Mouse (Mus musculus) midbrain, embryonic 14.5 days (tissue): ENCODE results near the gene Spty2d1. TPM values are rescaled to one million over a fixed set of nuclear protein-coding genes. Genes with fewer than 3 reads are reported as not detected.

Experiments used
- ATAC-seq: fragments of 200-750 bp; cut with Nextera tagmentation; 2 replicates; pipeline ENCODE4 v1.8.0; 2017; ENCODE audit warnings: moderate number of reproducible peaks, moderate library complexity; ENCODE audit not compliant: low FRiP score, low TSS enrichment
- DNase-seq: peaks from one replicate; pipeline ENCODE4 v3.0.0-alpha.2; 2015
- H3K27ac ChIP-seq: fragments of 300-500 bp; sonication (generic); replicated peaks from 2 replicates; pipeline ENCODE4 v1.5.1; 2014; ENCODE audit warnings: mild to moderate bottlenecking, low read depth, low read length, moderate library complexity
- H3K27me3 ChIP-seq: fragments of 300-500 bp; sonication (generic); 2 replicates; pipeline ENCODE4 v1.6.1; 2014; ENCODE audit warnings: low read length, control low read depth, mixed read lengths; ENCODE audit not compliant: control insufficient read depth, insufficient read depth
- H3K36me3 ChIP-seq: fragments of 300-500 bp; sonication (generic); 2 replicates; pipeline ENCODE4 v1.6.1; 2014; ENCODE audit warnings: low read length, control low read depth; ENCODE audit not compliant: control insufficient read depth, insufficient read depth
- H3K4me1 ChIP-seq: fragments of 300-500 bp; sonication (generic); 2 replicates; pipeline ENCODE4 v1.6.1; 2014; ENCODE audit warnings: mild to moderate bottlenecking, antibody characterized with exemption, low read length, control low read depth; ENCODE audit not compliant: control insufficient read depth, insufficient read depth
- H3K4me2 ChIP-seq: fragments of 300-500 bp; sonication (generic); 2 replicates; pipeline ENCODE4 v1.6.1; 2014; ENCODE audit warnings: mild to moderate bottlenecking, low read length, moderate library complexity
- H3K4me3 ChIP-seq: fragments of 300-500 bp; sonication (generic); replicated peaks from 2 replicates; pipeline ENCODE4 v1.5.1; 2014; ENCODE audit warnings: low read depth, low read length
- H3K9ac ChIP-seq: fragments of 300-500 bp; sonication (generic); replicated peaks from 2 replicates; pipeline ENCODE4 v1.6.1; 2014; ENCODE audit warnings: mild to moderate bottlenecking, low read length, moderate library complexity
- H3K9me3 ChIP-seq: fragments of 300-500 bp; sonication (generic); 2 replicates; pipeline ENCODE4 v1.6.1; 2016; ENCODE audit warnings: low read length, control low read depth, mixed read lengths; ENCODE audit not compliant: control insufficient read depth
- WGBS: fragments of 180-500 bp; shearing (Covaris S2); extraction: QIAGEN DNeasy Blood & Tissue Kit; methylation state at CpG from one replicate; pipeline ENCODE4 v1.1.7; 2014; 5-methylcytosine and 5-hydroxymethylcytosine counted together
- polyA plus RNA-seq: library from polyadenylated mRNA; unstranded; fragments of >200 nt; fragmentation: Nextera tagmentation; extraction: Ambion mirVana; gene quantifications from 2 replicates; pipeline ENCODE4 v1.2.1, GENCODE M21; 2014

Gene Spty2d1
- polyA plus RNA-seq, 1 experiment from 2014 or later = 8.9 TPM

DNA sequence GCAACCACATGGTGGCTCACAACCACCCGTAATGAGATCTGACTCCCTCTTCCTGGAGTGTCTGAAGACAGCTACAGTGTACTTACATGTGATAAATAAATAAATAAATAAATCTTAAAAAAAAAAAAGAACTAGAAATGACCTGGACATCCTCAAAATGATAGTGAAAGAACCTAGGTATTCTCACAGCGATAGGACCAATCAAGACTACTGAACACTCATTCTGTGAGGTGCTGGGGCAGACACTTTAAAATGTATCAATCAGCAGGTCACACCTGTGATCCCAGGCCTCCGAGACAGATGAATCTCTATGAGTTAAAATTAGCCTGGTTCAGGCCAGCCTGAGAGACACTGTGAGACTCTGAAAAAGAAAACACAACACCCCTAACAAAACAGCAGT lies 8.4 kb upstream of the Spty2d1 start:
- no peak for DNase-seq
- no peaks in the 10 kb centered on the region for H3K9me3 ChIP-seq
- no peak for ATAC-seq

DNA sequence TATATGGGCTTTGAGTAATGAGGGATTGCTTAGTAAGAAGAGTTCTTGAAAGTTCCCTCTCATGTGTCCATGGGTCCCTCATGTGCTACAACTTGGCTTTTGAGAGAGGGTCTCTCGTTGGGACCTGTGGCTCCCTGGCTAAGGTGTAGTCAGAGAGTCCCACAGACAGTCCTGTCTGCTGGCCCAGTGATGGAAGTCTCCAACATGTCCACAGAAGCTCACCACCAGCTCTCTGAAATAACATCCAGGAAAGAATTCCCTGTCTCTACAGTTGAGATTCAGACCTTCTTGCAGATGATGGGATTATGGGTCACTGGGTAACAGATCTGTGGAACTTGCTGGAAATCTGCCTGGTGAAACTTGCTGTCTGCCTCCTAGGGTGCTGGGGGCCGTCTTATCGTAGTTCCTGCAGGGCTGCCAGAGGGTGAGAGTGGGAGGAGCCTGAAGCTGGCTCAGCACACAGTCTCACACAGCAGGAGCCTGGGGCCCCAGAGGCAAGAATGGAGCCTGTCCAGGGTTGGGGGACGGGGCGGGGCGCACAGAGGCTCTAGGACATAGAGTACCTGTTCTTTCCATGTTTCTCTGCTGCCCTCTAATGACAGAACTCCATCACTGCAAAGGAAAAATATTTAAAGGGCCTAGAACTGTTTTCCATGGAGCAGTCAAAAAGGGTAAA lies 7.3 kb upstream of the Spty2d1 start:
- WGBS = 5% methylated on average over 6 of the region's 6 CpGs
- H3K36me3 ChIP-seq = no peaks in the 10 kb centered on the region
- H3K4me1 ChIP-seq = peaks cover 5% of the 10 kb centered on the region; the same call in 1 of the 2 replicates
- H3K4me2 ChIP-seq = peak overlapping the region; percentile 48
- ATAC-seq = peak; percentile 89
- H3K27ac ChIP-seq = no peak overlapping the region
- no peaks in the 10 kb centered on the region for H3K27me3 ChIP-seq
- peak; percentile 86 for DNase-seq
- no peak overlapping the region for H3K4me3 ChIP-seq
- H3K9ac ChIP-seq = no peak overlapping the region
- H3K9me3 ChIP-seq = no peaks in the 10 kb centered on the region

More for the DNA sequence above, 8.4 kb upstream of the Spty2d1 start:
- Histone ChIP-seq H3K4me3 (no peak overlapping the region), H3K4me2 (no peak overlapping the region), H3K27ac (no peak overlapping the region), H3K9ac (no peak overlapping the region), H3K27me3 (no peaks in the 10 kb centered on the region), H3K4me1 (peaks cover 5% of the 10 kb centered on the region; the same call in 1 of the 2 replicates), H3K36me3 (no peaks in the 10 kb centered on the region)
- WGBS = 80% methylated on average over 3 of the region's 3 CpGs

DNA sequence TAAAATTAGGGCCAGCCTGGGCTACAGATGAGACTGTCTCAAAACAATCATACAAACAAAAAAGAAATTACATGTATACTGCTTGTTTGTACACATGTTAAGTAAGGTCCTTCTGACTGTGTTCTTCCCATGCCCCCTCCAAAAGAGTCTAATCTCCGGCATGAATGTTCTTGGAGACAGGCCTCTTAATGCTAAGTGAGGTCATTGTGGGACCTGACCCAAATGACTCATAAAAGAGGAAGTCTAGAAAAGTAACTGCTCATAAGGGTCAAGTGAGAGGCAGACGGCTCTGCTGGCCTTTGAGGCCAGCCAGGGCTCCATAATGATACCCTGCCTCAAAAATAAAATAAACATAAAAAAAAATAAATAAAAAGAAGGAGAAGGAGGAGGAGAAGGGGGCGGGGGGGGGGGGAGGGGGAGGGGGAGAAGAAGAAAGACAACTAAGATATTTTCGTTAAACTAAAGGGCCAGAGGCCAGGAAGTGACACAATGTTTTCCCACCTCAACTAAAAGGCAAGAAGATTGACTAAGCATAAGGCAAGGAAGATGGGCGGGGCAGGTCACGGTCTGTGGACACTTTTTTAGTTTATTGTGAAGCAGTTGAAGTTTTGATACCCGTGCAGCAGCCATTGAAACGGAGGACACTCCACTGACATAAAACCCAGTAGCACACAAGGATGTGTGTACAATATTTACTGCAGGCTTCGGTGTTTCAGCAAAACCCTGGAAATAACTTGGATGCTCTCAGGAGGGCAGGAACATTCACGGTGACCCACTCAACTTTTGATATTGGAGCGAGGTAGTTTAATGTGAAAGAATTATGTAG lies 6.6 kb upstream of the Spty2d1 start:
- no peak overlapping the region for H3K9ac ChIP-seq
- H3K4me2 ChIP-seq = no peak overlapping the region
- H3K4me3 ChIP-seq = no peak overlapping the region
- 44% methylated on average over 10 of the region's 11 CpGs for WGBS
- DNase-seq (no peak), ATAC-seq (no peak)
- no peak overlapping the region for H3K27ac ChIP-seq
- H3K4me1 ChIP-seq = peaks cover 5% of the 10 kb centered on the region; the same call in 1 of the 2 replicates
- H3K36me3 ChIP-seq = no peaks in the 10 kb centered on the region
- H3K27me3 ChIP-seq = no peaks in the 10 kb centered on the region
- H3K9me3 ChIP-seq = no peaks in the 10 kb centered on the region

DNA sequence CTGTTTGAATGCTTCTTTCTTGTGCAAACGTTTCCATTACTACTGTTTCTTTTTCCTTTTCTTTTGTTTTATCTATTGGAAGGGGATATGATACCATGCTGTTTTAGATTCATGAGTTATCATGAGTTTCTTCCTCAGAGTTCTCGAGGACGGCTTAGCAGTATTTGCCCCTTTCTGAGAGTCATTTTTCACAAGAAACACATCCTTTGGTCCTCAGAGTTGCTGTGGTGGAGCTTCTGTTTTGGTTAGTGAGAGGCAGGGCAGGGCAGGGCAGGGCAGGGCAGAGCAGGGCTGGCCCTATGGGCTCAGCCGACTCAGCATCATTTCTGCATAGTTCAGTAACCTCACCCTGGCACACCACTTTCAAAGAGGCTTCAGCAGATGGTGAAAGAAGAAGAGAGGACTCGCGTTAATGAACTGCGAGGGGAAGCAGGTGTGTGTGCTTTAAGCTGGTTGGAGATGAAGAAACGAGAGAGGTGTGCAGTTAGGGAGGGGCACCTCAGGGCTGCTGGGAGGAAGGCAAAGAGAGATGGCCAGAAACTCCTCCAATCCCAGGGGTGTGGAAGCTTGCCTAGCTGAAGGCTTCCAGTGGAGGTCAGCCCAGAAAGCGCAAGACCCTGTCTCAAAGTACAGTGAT lies 5.0 kb upstream of the Spty2d1 start:
- H3K9me3 ChIP-seq = no peaks in the 10 kb centered on the region
- 53% methylated on average over 9 of the region's 9 CpGs for WGBS
- H3K4me2 ChIP-seq = no peak overlapping the region

DNA sequence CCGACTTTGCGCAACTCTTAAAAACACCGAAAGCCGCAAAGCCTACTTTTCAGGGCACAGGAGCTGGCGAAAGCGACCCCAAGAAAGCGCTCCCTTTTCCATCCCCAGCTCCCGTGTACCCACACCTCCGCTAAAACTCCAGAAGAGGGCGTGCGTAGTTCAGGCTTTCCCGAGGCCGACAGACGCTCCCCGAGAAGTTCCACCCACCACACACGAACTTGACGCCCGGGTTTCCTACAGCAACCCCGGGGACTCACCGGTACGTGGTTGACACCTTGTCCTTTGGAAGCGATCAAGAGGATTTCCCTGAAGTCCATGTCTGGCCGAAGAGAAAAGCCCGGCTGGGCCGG lies 418 bp downstream of the Spty2d1 start:
- no peaks in the 10 kb centered on the region for H3K36me3 ChIP-seq
- peak overlapping the region; percentile 65 for H3K9ac ChIP-seq
- ATAC-seq = no peak; the same call in 1 of the 2 replicates
- under 1% methylated on average over 25 of the region's 25 CpGs for WGBS
- no peaks in the 10 kb centered on the region for H3K9me3 ChIP-seq
- peak overlapping the region; percentile 88 for H3K4me2 ChIP-seq
- H3K27me3 ChIP-seq = no peaks in the 10 kb centered on the region
- peak overlapping the region; percentile 77 for H3K27ac ChIP-seq
- DNase-seq = no peak
- H3K4me1 ChIP-seq = peaks cover 25% of the 10 kb centered on the region
- H3K4me3 ChIP-seq = peak overlapping the region; percentile 68

More for the DNA sequence above, 5.0 kb upstream of the Spty2d1 start:
- H3K27me3 ChIP-seq = no peaks in the 10 kb centered on the region
- no peak overlapping the region for H3K4me3 ChIP-seq
- ATAC-seq (no peak), DNase-seq (no peak)
- H3K27ac ChIP-seq = no peak overlapping the region
- no peak overlapping the region for H3K9ac ChIP-seq
- peaks cover 15% of the 10 kb centered on the region for H3K4me1 ChIP-seq
- H3K36me3 ChIP-seq = no peaks in the 10 kb centered on the region

DNA sequence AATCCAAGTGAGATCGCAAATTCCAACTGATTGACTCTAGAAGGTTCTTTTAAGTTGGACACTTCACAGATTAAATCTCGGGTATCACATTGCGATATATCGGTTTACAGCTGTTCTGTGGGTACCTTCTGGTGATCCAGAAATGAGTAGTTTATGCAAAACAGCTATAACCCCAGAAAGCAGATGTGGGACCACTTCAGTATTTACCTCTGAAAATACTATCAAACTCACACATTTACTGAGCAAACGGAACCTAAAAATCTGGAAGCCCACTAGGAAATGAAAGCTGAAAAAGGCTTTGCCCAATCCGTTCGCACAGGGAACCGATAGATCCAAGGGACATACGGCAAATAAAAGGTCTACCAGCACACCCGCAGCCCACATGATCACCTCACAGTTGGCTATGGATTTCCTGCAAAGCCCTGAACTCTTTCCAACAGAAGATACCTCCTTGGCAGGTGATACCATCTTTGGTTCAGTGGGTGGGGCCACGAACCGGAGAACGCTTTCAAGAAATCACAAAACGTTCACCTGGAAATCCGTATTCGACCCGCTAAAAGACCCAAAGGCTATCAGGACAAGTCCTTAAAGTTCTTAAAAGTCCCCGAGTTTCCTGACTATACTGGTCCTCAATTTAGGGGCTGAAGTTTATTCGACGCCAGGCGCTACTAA lies 966 bp downstream of the Spty2d1 start:
- no peaks in the 10 kb centered on the region for H3K36me3 ChIP-seq
- H3K9ac ChIP-seq = peak overlapping the region; percentile 65
- DNase-seq = no peak
- H3K27ac ChIP-seq = no peak overlapping the region
- H3K4me1 ChIP-seq = peaks cover 30% of the 10 kb centered on the region
- no peaks in the 10 kb centered on the region for H3K9me3 ChIP-seq
- ATAC-seq = no peak
- 23% methylated on average over 21 of the region's 21 CpGs for WGBS
- H3K4me2 ChIP-seq = peak overlapping the region; percentile 88
- peak overlapping the region; percentile 68 for H3K4me3 ChIP-seq
- H3K27me3 ChIP-seq = no peaks in the 10 kb centered on the region

DNA sequence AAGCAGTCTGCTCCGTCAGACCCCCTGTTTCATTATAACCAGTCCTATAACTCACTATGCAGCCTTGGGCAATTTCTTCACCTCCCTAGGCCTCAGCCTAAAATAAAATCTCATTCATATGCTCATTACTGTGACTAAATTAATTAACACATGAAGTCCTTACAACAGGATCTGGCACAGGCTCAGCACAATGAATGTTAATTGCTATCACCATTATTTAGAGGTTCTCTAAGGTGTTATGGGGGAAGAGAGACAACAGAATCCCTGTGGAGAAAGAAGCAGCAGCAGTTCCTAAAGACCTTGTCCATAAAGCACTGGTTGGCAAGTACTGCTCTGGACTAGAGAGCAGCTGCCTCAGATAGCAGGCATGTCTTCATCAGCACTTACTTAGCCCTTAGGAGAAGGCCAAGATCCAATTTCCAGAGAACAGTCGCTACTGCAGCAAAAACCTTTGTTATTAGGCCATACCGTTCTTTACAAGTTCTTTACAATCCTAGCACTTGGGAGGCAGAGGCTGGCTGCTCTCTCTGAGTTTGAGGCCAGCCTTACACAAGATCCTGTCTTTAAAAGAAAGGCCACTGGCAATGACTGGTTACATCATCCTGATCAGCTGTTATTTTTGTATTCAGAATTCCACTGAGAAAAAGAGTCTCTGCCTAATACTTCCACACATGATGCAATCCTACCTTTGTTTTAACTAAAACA lies 4.6 kb downstream of the Spty2d1 start:
- 20% methylated on average over 3 of the region's 3 CpGs for WGBS
- Histone ChIP-seq H3K9me3 (no peaks in the 10 kb centered on the region), H3K4me1 (peaks cover 27% of the 10 kb centered on the region), H3K9ac (no peak overlapping the region; the same call in 1 of the 2 replicates), H3K27ac (no peak overlapping the region), H3K4me3 (no peak overlapping the region), H3K27me3 (no peaks in the 10 kb centered on the region), H3K4me2 (no peak overlapping the region), H3K36me3 (peaks cover 7% of the 10 kb centered on the region; the same call in 1 of the 2 replicates)
- DNase-seq (peak; percentile 15), ATAC-seq (no peak)

DNA sequence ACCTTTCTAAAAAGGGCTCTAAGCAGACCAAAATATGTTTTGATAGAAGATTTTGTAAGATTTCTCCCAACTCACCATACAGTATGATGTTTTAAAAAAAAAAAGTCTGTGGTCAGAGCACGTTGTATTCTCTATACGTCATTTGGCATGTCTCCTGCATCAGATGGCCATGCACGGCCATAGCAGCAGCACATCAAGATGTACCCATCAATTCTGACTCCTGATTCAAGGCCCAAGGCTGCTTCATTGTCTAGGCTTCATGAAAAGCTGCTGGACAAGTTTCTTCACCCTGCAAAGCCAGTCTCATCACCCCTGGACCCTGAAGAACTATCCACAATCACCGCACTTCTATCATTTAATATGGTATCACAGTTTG lies 6.3 kb downstream of the Spty2d1 start:
- no peaks in the 10 kb centered on the region for H3K9me3 ChIP-seq
- 49% methylated on average over 4 of the region's 4 CpGs for WGBS
- peaks cover 20% of the 10 kb centered on the region for H3K4me1 ChIP-seq
- no peak overlapping the region for H3K4me2 ChIP-seq
- DNase-seq (no peak), ATAC-seq (no peak)
- H3K27me3 ChIP-seq = no peaks in the 10 kb centered on the region
- H3K9ac ChIP-seq = no peak overlapping the region
- H3K4me3 ChIP-seq = no peak overlapping the region
- H3K27ac ChIP-seq = no peak overlapping the region
- H3K36me3 ChIP-seq = peaks cover 23% of the 10 kb centered on the region
